Mouse (Mus musculus): Measurements from ENCODE around the gene Rprd2.

Rprd2 gene

DNA sequence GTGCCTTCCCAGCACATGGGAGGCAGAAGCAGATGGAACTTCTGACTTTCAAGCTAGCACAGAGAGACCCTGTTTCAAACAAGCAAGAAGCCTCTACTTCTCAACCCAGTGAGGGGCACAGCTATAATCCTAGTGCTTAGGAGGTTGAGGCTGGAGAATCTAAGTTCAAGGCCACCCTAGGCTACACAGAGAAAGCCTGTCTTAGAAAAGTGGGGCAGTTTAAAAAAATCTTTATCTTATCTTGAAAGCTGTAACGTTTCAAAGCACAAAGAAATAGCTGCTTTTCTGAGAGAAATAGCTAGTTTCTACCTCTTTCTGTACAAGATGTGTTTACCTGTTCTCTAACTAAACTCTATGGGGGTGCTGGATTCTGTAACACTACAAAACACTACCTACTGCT, 12.0 kb downstream of the Rprd2 start:
- Histone ChIP-seq H3K27me3 (ENCODE audit: insufficient read depth, low read length) (no peaks in the 10 kb centered on the region), H3K4me3 (replicated peaks; ENCODE audit: low read length) (no peak overlapping the region), H3K9me3 (ENCODE audit: low read length) (no peaks in the 10 kb centered on the region), H3K4me1 (replicated peaks; ENCODE audit: low read depth, low read length) (peaks cover 22% of the 10 kb centered on the region; the same call in 1 of the 2 replicates), H3K36me3 (ENCODE audit: insufficient read depth, low read length) (peaks cover 39% of the 10 kb centered on the region)
- no peak for TF ChIP-seq NANOG (IDR thresholded peaks at IDR 0.05; ENCODE audit: borderline replicate concordance, low read length)
- no peak for TF ChIP-seq CTCF (conservative IDR thresholded peaks at IDR 0.05; ENCODE audit: low read length)
- no peak for TF ChIP-seq POU5F1 (IDR thresholded peaks at IDR 0.05; ENCODE audit: borderline replicate concordance, low read length)

DNA sequence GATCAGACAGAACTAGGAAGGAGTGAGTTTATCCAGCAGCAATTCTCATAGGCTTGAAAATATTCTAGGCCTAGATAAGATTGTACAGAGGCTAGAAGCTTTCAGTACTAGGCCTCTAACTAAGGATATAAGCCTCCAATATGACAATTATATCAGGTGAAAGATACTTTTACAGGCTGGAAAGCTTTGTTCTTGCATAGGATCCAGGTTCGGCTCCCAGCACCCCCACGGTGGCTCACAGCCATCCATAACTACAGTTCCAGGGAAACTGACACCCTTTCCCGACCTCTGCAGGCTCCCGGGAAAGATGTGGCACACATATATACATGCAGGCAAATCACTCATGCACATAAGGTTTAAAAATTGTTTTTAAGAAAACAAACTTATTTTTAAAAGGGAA, 14.8 kb downstream of the Rprd2 start:
- Histone ChIP-seq H3K4me3 (replicated peaks; ENCODE audit: low read length) (no peak overlapping the region), H3K9me3 (ENCODE audit: low read length) (no peaks in the 10 kb centered on the region), H3K27me3 (ENCODE audit: insufficient read depth, low read length) (no peaks in the 10 kb centered on the region), H3K36me3 (ENCODE audit: insufficient read depth, low read length) (peaks cover 52% of the 10 kb centered on the region), H3K4me1 (replicated peaks; ENCODE audit: low read depth, low read length) (peaks cover 34% of the 10 kb centered on the region)
- TF ChIP-seq NANOG (IDR thresholded peaks at IDR 0.05; ENCODE audit: borderline replicate concordance, low read length) (no peak), POU5F1 (IDR thresholded peaks at IDR 0.05; ENCODE audit: borderline replicate concordance, low read length) (no peak), CTCF (conservative IDR thresholded peaks at IDR 0.05; ENCODE audit: low read length) (no peak)

DNA sequence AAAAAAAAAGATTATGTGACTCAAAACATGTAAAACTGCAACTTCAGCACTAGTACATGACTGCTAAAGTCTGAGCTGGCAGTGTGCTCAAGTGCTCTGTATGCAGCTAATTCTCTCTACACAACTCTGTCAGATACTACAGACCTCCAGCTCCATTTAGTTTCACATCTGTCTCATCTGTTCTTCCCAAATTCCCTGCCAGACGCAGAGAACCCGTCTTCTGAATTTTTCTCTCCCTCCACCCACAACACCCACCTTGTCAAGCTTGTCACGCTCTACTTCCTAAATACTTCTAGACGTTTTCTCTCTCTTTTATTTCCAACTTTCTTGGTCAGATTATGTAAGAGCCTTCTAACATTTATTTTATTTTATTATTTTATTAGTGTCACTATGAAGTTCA, 19.9 kb downstream of the Rprd2 start:
- Histone ChIP-seq H3K36me3 (ENCODE audit: insufficient read depth, low read length) (peaks cover 28% of the 10 kb centered on the region), H3K9me3 (ENCODE audit: low read length) (no peaks in the 10 kb centered on the region), H3K27me3 (ENCODE audit: insufficient read depth, low read length) (no peaks in the 10 kb centered on the region), H3K4me3 (replicated peaks; ENCODE audit: low read length) (no peak overlapping the region), H3K4me1 (replicated peaks; ENCODE audit: low read depth, low read length) (peaks cover 51% of the 10 kb centered on the region)
- TF ChIP-seq CTCF (conservative IDR thresholded peaks at IDR 0.05; ENCODE audit: low read length) (no peak), POU5F1 (IDR thresholded peaks at IDR 0.05; ENCODE audit: borderline replicate concordance, low read length) (no peak), NANOG (IDR thresholded peaks at IDR 0.05; ENCODE audit: borderline replicate concordance, low read length) (no peak)

- Histone ChIP-seq H3K27me3 (ENCODE audit: insufficient read depth, low read length) (no peaks in the 10 kb centered on the region), H3K36me3 (ENCODE audit: insufficient read depth, low read length) (peaks cover 2% of the 10 kb centered on the region; the same call in 1 of the 2 replicates), H3K4me1 (replicated peaks; ENCODE audit: low read depth, low read length) (peaks cover 44% of the 10 kb centered on the region), H3K9me3 (ENCODE audit: low read length) (no peaks in the 10 kb centered on the region), H3K4me3 (replicated peaks; ENCODE audit: low read length) (no peak overlapping the region)
- TF ChIP-seq NANOG (IDR thresholded peaks at IDR 0.05; ENCODE audit: borderline replicate concordance, low read length): no peak
Observed at GRCm38 (mm10) chr3:95794299-95794698, 24.4 kb downstream of the Rprd2 start.

GRCm38 (mm10) chr3:95793662-95794061, 25.0 kb downstream of the Rprd2 start:
- TF ChIP-seq POU5F1 (IDR thresholded peaks at IDR 0.05; ENCODE audit: borderline replicate concordance, low read length) (no peak), CTCF (conservative IDR thresholded peaks at IDR 0.05; ENCODE audit: low read length) (no peak), NANOG (IDR thresholded peaks at IDR 0.05; ENCODE audit: borderline replicate concordance, low read length) (no peak)
- H3K4me3 ChIP-seq (replicated peaks; ENCODE audit: low read length): no peak overlapping the region

GRCm38 (mm10) chr3:95785501-95785900, 33.2 kb downstream of the Rprd2 start:
- TF ChIP-seq POU5F1 (IDR thresholded peaks at IDR 0.05; ENCODE audit: borderline replicate concordance, low read length) (no peak), CTCF (conservative IDR thresholded peaks at IDR 0.05; ENCODE audit: low read length) (no peak), NANOG (IDR thresholded peaks at IDR 0.05; ENCODE audit: borderline replicate concordance, low read length) (no peak)
- Histone ChIP-seq H3K4me1 (replicated peaks; ENCODE audit: low read depth, low read length) (no peaks in the 10 kb centered on the region), H3K4me3 (replicated peaks; ENCODE audit: low read length) (no peak overlapping the region), H3K27me3 (ENCODE audit: insufficient read depth, low read length) (no peaks in the 10 kb centered on the region), H3K9me3 (ENCODE audit: low read length) (no peaks in the 10 kb centered on the region), H3K36me3 (ENCODE audit: insufficient read depth, low read length) (peaks cover 81% of the 10 kb centered on the region)

More at GRCm38 (mm10) chr3:95793662-95794061, 25.0 kb downstream of the Rprd2 start:
- no peaks in the 10 kb centered on the region for H3K27me3 ChIP-seq (ENCODE audit: insufficient read depth, low read length)
- H3K9me3 ChIP-seq (ENCODE audit: low read length): no peaks in the 10 kb centered on the region
- peaks cover 39% of the 10 kb centered on the region for H3K4me1 ChIP-seq (replicated peaks; ENCODE audit: low read depth, low read length)
- peaks cover 6% of the 10 kb centered on the region; the same call in 1 of the 2 replicates for H3K36me3 ChIP-seq (ENCODE audit: insufficient read depth, low read length)

GRCm38 (mm10) chr3:95771985-95772384, 46.7 kb downstream of the Rprd2 start:
- Histone ChIP-seq H3K27me3 (ENCODE audit: insufficient read depth, low read length) (no peaks in the 10 kb centered on the region), H3K4me1 (replicated peaks; ENCODE audit: low read depth, low read length) (no peaks in the 10 kb centered on the region), H3K36me3 (ENCODE audit: insufficient read depth, low read length) (peaks cover 87% of the 10 kb centered on the region), H3K9me3 (ENCODE audit: low read length) (no peaks in the 10 kb centered on the region), H3K4me3 (replicated peaks; ENCODE audit: low read length) (no peak overlapping the region)
- no peak for TF ChIP-seq POU5F1 (IDR thresholded peaks at IDR 0.05; ENCODE audit: borderline replicate concordance, low read length)
- TF ChIP-seq CTCF (conservative IDR thresholded peaks at IDR 0.05; ENCODE audit: low read length): peak; percentile 46
- TF ChIP-seq NANOG (IDR thresholded peaks at IDR 0.05; ENCODE audit: borderline replicate concordance, low read length): no peak

- peaks cover 71% of the 10 kb centered on the region for H3K36me3 ChIP-seq (ENCODE audit: insufficient read depth, low read length)
- peaks cover 41% of the 10 kb centered on the region for H3K4me1 ChIP-seq (replicated peaks; ENCODE audit: low read depth, low read length)
- TF ChIP-seq CTCF (conservative IDR thresholded peaks at IDR 0.05; ENCODE audit: low read length) (no peak), NANOG (IDR thresholded peaks at IDR 0.05; ENCODE audit: borderline replicate concordance, low read length) (no peak), POU5F1 (IDR thresholded peaks at IDR 0.05; ENCODE audit: borderline replicate concordance, low read length) (no peak)
- no peaks in the 10 kb centered on the region for H3K9me3 ChIP-seq (ENCODE audit: low read length)
- no peaks in the 10 kb centered on the region for H3K27me3 ChIP-seq (ENCODE audit: insufficient read depth, low read length)
- H3K4me3 ChIP-seq (replicated peaks; ENCODE audit: low read length): no peak overlapping the region
Observed at GRCm38 (mm10) chr3:95765534-95765933, 53.1 kb downstream of the Rprd2 start.

DNA sequence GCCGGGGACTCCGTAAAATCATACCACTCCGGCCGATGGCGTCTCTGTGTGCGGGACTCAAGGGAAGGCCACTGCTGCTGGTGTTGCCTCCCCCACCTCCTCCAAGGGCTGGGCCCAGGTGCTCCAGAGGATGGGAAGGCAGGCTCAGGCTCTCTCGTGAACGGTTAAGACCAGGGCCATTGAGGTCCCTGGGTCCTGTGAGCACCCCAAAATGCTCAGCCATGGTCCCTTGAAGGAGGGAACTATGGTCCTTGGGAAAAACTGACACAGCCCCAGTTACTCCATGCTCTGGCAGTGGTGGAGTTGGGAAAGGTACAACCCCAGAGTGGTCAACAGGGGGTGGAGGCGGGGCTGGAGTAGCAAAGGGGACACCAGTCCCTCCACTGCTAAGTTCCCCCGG, 54.9 kb downstream of the Rprd2 start:
- H3K4me3 ChIP-seq (replicated peaks; ENCODE audit: low read length): peak overlapping the region; percentile 35
- H3K9me3 ChIP-seq (ENCODE audit: low read length): no peaks in the 10 kb centered on the region
- H3K27me3 ChIP-seq (ENCODE audit: insufficient read depth, low read length): no peaks in the 10 kb centered on the region
- peaks cover 45% of the 10 kb centered on the region for H3K4me1 ChIP-seq (replicated peaks; ENCODE audit: low read depth, low read length)
- H3K36me3 ChIP-seq (ENCODE audit: insufficient read depth, low read length): peaks cover 57% of the 10 kb centered on the region
- TF ChIP-seq NANOG (IDR thresholded peaks at IDR 0.05; ENCODE audit: borderline replicate concordance, low read length) (no peak), POU5F1 (IDR thresholded peaks at IDR 0.05; ENCODE audit: borderline replicate concordance, low read length) (no peak), CTCF (conservative IDR thresholded peaks at IDR 0.05; ENCODE audit: low read length) (no peak)

Data from E14TG2a.4 (cell line).